Mouse (Mus musculus) heart, embryonic 14.5 days (tissue): Measurements from ENCODE around the gene Crlf1. TPM values are rescaled to one million over a fixed set of nuclear protein-coding genes. Genes with fewer than 3 reads are reported as not detected.

ENCODE experiments used
- ATAC-seq: fragments of 200-750 bp; cut with Nextera tagmentation; 2 replicates; pipeline ENCODE4 v1.8.0; 2017; ENCODE audit warnings: low read depth, moderate TSS enrichment; ENCODE audit not compliant: insufficient number of reproducible peaks, insufficient read depth, low FRiP score
- H3K27ac ChIP-seq, 2 experiments: fragments of 200-500 bp in 1 of 2; fragments of 300-500 bp in 1 of 2; sonication (generic) in 1 of 2; replicated peaks in 1 of 2; 2 replicates each; pipeline ENCODE4 v1.5.1; 2012 to 2014; ENCODE audit warnings: low read depth in 2 of 2, low read length in 2 of 2, control low read depth in 1 of 2, mild to moderate bottlenecking in 1 of 2, mixed read lengths in 1 of 2; ENCODE audit not compliant: control insufficient read depth in 1 of 2, insufficient read depth in 1 of 2
- H3K27me3 ChIP-seq: fragments of 300-500 bp; sonication (generic); 2 replicates; pipeline ENCODE4 v1.6.1; 2014; ENCODE audit warnings: mild to moderate bottlenecking, low read length, control low read depth; ENCODE audit not compliant: control insufficient read depth, insufficient read depth
- H3K36me3 ChIP-seq: fragments of 300-500 bp; sonication (generic); 2 replicates; pipeline ENCODE4 v1.6.1; 2014; ENCODE audit warnings: mild to moderate bottlenecking, control low read depth, low read length, mixed read lengths; ENCODE audit not compliant: control insufficient read depth, insufficient read depth
- H3K4me1 ChIP-seq, 2 experiments: fragments of 200-500 bp in 1 of 2; fragments of 300-500 bp in 1 of 2; sonication (generic) in 1 of 2; 2 replicates each; pipeline ENCODE4 v1.6.1; 2012 to 2014; ENCODE audit warnings: low read length in 2 of 2, control low read depth in 1 of 2, mixed read lengths in 1 of 2; ENCODE audit not compliant: control insufficient read depth in 2 of 2, insufficient read depth in 2 of 2
- H3K4me2 ChIP-seq: fragments of 300-500 bp; sonication (generic); 2 replicates; pipeline ENCODE4 v1.6.1; 2014; ENCODE audit warnings: mild to moderate bottlenecking, low read length
- H3K4me3 ChIP-seq, 2 experiments: fragments of 200-500 bp in 1 of 2; fragments of 300-500 bp in 1 of 2; sonication (generic) in 1 of 2; 2 replicates each; pipeline ENCODE4 v1.5.1; 2012 to 2014; ENCODE audit warnings: low read length in 2 of 2, mild to moderate bottlenecking in 2 of 2, control low read depth in 1 of 2, low read depth in 1 of 2, moderate library complexity in 1 of 2; ENCODE audit not compliant: control insufficient read depth in 1 of 2, insufficient read depth in 1 of 2
- H3K9ac ChIP-seq: fragments of 300-500 bp; sonication (generic); 2 replicates; pipeline ENCODE4 v1.6.1; 2014; ENCODE audit warnings: mild to moderate bottlenecking, low read length
- H3K9me3 ChIP-seq: fragments of 300-500 bp; sonication (generic); 2 replicates; pipeline ENCODE4 v1.6.1; 2016; ENCODE audit warnings: low read length, control low read depth; ENCODE audit not compliant: control insufficient read depth
- WGBS: fragments of 180-500 bp; shearing (Covaris S2); extraction: QIAGEN DNeasy Blood & Tissue Kit; methylation state at CpG from one replicate; pipeline ENCODE4 v1.1.7; 2014; 5-methylcytosine and 5-hydroxymethylcytosine counted together
- polyA plus RNA-seq: library from polyadenylated mRNA; unstranded; fragments of >200 nt; fragmentation: Nextera tagmentation; extraction: Ambion mirVana; gene quantifications from 2 replicates; pipeline ENCODE4 v1.2.1, GENCODE M21; 2014

Gene Crlf1
- polyA plus RNA-seq, 1 experiment from 2014 or later: 2.0 TPM

DNA sequence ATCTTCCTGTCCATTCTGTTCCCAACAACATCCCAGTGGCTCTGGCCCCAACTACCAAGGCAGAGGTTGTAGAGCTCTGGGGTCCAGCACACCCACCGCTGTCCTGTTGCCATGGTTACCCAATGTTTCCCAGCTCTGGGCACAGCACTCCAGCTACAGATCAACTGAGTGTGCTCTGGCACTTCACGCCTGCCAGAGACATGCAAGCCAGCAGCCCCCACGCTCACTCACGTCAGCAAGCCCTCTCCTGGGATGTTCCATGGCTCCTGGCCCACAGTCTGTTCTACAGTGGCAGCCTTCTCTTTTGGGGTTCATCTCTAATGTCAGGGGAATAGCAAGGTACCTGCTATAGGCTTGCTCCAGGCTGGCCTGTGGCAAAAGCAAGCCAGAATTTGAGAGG lies 29.7 kb upstream of the Crlf1 start:
- WGBS: 72% methylated on average over 4 of the region's 4 CpGs

GRCm38 (mm10) chr8:70464162-70464561 lies 28.8 kb upstream of the Crlf1 start:
- Histone ChIP-seq H3K27ac (no peak overlapping the region), H3K36me3 (no peaks in the 10 kb centered on the region), H3K4me3 (no peak overlapping the region), H3K27me3 (no peaks in the 10 kb centered on the region), H3K4me1 (peaks cover 48 to 51% of the 10 kb centered on the region in 2 experiments), H3K9ac (no peak overlapping the region), H3K4me2 (no peak overlapping the region), H3K9me3 (no peaks in the 10 kb centered on the region)
- WGBS: 83% methylated on average over 6 of the region's 6 CpGs
- ATAC-seq: no peak

More for the DNA sequence above, 29.7 kb upstream of the Crlf1 start:
- no peak overlapping the region for H3K27ac ChIP-seq
- H3K4me2 ChIP-seq: no peak overlapping the region
- no peaks in the 10 kb centered on the region for H3K9me3 ChIP-seq
- H3K27me3 ChIP-seq: no peaks in the 10 kb centered on the region
- H3K4me3 ChIP-seq: no peak overlapping the region
- H3K36me3 ChIP-seq: no peaks in the 10 kb centered on the region
- peaks cover 41 to 42% of the 10 kb centered on the region in 2 experiments for H3K4me1 ChIP-seq
- no peak for ATAC-seq
- no peak overlapping the region for H3K9ac ChIP-seq

- ATAC-seq: no peak
- no peak overlapping the region for H3K9ac ChIP-seq
- no peaks in the 10 kb centered on the region for H3K27me3 ChIP-seq
- peaks cover 51 to 57% of the 10 kb centered on the region in 2 experiments for H3K4me1 ChIP-seq
- no peak overlapping the region for H3K27ac ChIP-seq
- no peak overlapping the region for H3K4me2 ChIP-seq
- H3K36me3 ChIP-seq: no peaks in the 10 kb centered on the region
- H3K4me3 ChIP-seq: no peak overlapping the region
- no peaks in the 10 kb centered on the region for H3K9me3 ChIP-seq
- WGBS: 95% methylated on average over 4 of the region's 4 CpGs
Measured at GRCm38 (mm10) chr8:70465701-70466100, 27.3 kb upstream of the Crlf1 start.

DNA sequence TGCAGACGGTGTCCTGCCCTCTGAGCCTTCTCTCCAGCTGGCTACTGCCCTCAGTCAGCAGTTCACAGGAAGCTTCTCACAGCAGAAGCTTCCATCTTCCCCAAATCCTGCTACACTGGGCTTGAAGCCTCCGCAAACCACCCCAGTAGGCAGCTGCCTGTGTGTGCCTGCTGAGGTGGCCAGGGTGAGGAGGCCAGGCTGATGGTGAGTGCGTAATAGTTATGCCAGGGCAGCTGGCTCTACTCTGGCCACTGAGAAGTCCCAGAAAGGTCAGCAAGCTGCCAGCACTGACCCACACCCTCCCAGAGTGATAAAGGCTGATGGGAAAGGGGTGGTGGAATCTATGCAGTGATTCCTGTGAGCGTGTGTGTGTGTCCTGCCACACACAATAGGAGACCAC lies 26.7 kb upstream of the Crlf1 start:
- H3K27ac ChIP-seq: no peak overlapping the region
- 81% methylated on average over 4 of the region's 4 CpGs for WGBS
- no peaks in the 10 kb centered on the region for H3K9me3 ChIP-seq
- H3K36me3 ChIP-seq: no peaks in the 10 kb centered on the region
- no peaks in the 10 kb centered on the region for H3K27me3 ChIP-seq
- H3K4me3 ChIP-seq: no peak overlapping the region
- no peak overlapping the region for H3K4me2 ChIP-seq
- H3K9ac ChIP-seq: no peak overlapping the region
- no peak for ATAC-seq
- peaks cover 50 to 51% of the 10 kb centered on the region in 2 experiments for H3K4me1 ChIP-seq

- no peaks in the 10 kb centered on the region for H3K27me3 ChIP-seq
- H3K4me1 ChIP-seq: peaks cover 46 to 47% of the 10 kb centered on the region in 2 experiments
- no peak overlapping the region for H3K9ac ChIP-seq
- no peak overlapping the region for H3K4me2 ChIP-seq
- 44% methylated on average over 11 of the region's 11 CpGs for WGBS
- H3K9me3 ChIP-seq: no peaks in the 10 kb centered on the region
- H3K27ac ChIP-seq: no peak overlapping the region
- ATAC-seq: no peak
- no peaks in the 10 kb centered on the region for H3K36me3 ChIP-seq
- H3K4me3 ChIP-seq: no peak overlapping the region
Measured at GRCm38 (mm10) chr8:70466771-70467170, 26.2 kb upstream of the Crlf1 start.

DNA sequence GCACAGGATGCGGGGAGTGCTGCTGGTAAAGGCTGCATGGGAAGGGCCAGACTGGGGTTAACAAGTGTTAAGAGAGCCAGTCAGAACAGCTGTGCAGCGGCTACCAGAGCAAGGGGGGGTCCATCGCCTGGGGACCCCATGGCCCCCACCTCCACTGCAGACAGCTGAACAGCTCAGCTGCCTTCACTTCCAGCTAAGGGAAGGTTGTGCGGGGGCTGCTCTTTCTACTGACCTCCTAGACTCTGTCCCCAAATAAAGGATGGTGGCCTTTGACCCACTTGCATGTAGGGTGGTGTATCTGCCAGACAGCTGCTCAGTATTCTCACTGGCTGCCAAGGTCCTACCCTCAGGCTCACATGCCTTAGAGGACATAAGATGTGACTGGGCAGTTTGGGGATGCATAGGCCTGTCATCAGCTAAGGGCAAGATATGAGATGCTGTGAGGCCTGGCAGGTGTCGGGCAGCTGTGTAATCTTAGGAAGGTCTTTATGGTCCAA lies 25.7 kb upstream of the Crlf1 start:
- no peaks in the 10 kb centered on the region for H3K27me3 ChIP-seq
- H3K27ac ChIP-seq: no peak overlapping the region
- no peak overlapping the region for H3K9ac ChIP-seq
- H3K9me3 ChIP-seq: no peaks in the 10 kb centered on the region
- H3K4me1 ChIP-seq: peaks cover 42% of the 10 kb centered on the region in 2 experiments
- no peak overlapping the region for H3K4me3 ChIP-seq
- ATAC-seq: no peak
- no peak overlapping the region for H3K4me2 ChIP-seq
- no peaks in the 10 kb centered on the region for H3K36me3 ChIP-seq
- WGBS: 66% methylated on average over 5 of the region's 5 CpGs

GRCm38 (mm10) chr8:70467907-70468306 lies 25.1 kb upstream of the Crlf1 start:
- H3K27ac ChIP-seq: no peak overlapping the region
- no peaks in the 10 kb centered on the region for H3K27me3 ChIP-seq
- no peak overlapping the region for H3K4me2 ChIP-seq
- no peaks in the 10 kb centered on the region for H3K9me3 ChIP-seq
- no peaks in the 10 kb centered on the region for H3K36me3 ChIP-seq
- no peak overlapping the region for H3K9ac ChIP-seq
- peaks cover 42% of the 10 kb centered on the region in 2 experiments for H3K4me1 ChIP-seq
- no peak for ATAC-seq
- no peak overlapping the region for H3K4me3 ChIP-seq
- 58% methylated on average over 1 of the region's 1 CpGs for WGBS

- no peak overlapping the region for H3K4me2 ChIP-seq
- H3K4me1 ChIP-seq: peaks cover 42% of the 10 kb centered on the region in 2 experiments
- H3K27ac ChIP-seq: peak overlapping the region in 1 of 2 experiments; percentile 74; a peak in 2 of 4 replicates
- 85% methylated on average over 4 of the region's 4 CpGs for WGBS
- no peak for ATAC-seq
- H3K27me3 ChIP-seq: no peaks in the 10 kb centered on the region
- no peak overlapping the region for H3K4me3 ChIP-seq
- H3K9me3 ChIP-seq: no peaks in the 10 kb centered on the region
- no peaks in the 10 kb centered on the region for H3K36me3 ChIP-seq
- no peak overlapping the region for H3K9ac ChIP-seq
Measured at GRCm38 (mm10) chr8:70468733-70469132, 24.2 kb upstream of the Crlf1 start.
